Mouse (Mus musculus) neural tube, embryonic 14.5 days (tissue): ENCODE measurements at regions not wholly inside any gene's neighbourhood (a gene's known extent, or its start where the extent isn't known, plus 50 kb on each side); places are given as distances from the start of the nearest gene placed in this dataset.

Experiments used
- ATAC-seq: fragments of 200-750 bp; cut with Nextera tagmentation; 2 replicates; pipeline ENCODE4 v1.8.0; 2017; ENCODE audit warnings: low read depth, mild to moderate bottlenecking, moderate TSS enrichment, moderate library complexity
- H3K27ac ChIP-seq: fragments of 300-500 bp; sonication (generic); 2 replicates; pipeline ENCODE4 v1.5.1; 2014; ENCODE audit warnings: low read depth, mild to moderate bottlenecking, control low read depth, low read length, moderate library complexity, mixed read lengths
- H3K27me3 ChIP-seq: fragments of 300-500 bp; sonication (generic); 2 replicates; pipeline ENCODE4 v1.6.1; 2014; ENCODE audit warnings: low read length; ENCODE audit not compliant: control insufficient read depth, insufficient read depth
- H3K36me3 ChIP-seq: fragments of 300-500 bp; sonication (generic); 2 replicates; pipeline ENCODE4 v1.6.1; 2014; ENCODE audit warnings: low read length, mixed read lengths; ENCODE audit not compliant: control insufficient read depth, insufficient read depth
- H3K4me1 ChIP-seq: fragments of 300-500 bp; sonication (generic); 2 replicates; pipeline ENCODE4 v1.6.1; 2014; ENCODE audit warnings: low read length; ENCODE audit not compliant: control insufficient read depth, insufficient read depth
- H3K4me2 ChIP-seq: fragments of 300-500 bp; sonication (generic); 2 replicates; pipeline ENCODE4 v1.6.1; 2014; ENCODE audit warnings: mild to moderate bottlenecking, low read depth, low read length, control low read depth
- H3K4me3 ChIP-seq: fragments of 300-500 bp; sonication (generic); 2 replicates; pipeline ENCODE4 v1.5.1; 2014; ENCODE audit warnings: low read depth, low read length, control low read depth, mixed read lengths
- H3K9ac ChIP-seq: fragments of 300-500 bp; sonication (generic); replicated peaks from 2 replicates; pipeline ENCODE4 v1.6.1; 2014; ENCODE audit warnings: low read depth, mild to moderate bottlenecking, control low read depth, low read length, mixed read lengths
- H3K9me3 ChIP-seq: fragments of 300-500 bp; sonication (generic); 2 replicates; pipeline ENCODE4 v1.6.1; 2016; ENCODE audit warnings: low read length; ENCODE audit not compliant: control insufficient read depth
- WGBS: fragments of 180-500 bp; shearing (Covaris S2); extraction: QIAGEN DNeasy Blood & Tissue Kit; methylation state at CpG from one replicate; pipeline ENCODE4 v1.1.7; 2014; 5-methylcytosine and 5-hydroxymethylcytosine counted together

DNA sequence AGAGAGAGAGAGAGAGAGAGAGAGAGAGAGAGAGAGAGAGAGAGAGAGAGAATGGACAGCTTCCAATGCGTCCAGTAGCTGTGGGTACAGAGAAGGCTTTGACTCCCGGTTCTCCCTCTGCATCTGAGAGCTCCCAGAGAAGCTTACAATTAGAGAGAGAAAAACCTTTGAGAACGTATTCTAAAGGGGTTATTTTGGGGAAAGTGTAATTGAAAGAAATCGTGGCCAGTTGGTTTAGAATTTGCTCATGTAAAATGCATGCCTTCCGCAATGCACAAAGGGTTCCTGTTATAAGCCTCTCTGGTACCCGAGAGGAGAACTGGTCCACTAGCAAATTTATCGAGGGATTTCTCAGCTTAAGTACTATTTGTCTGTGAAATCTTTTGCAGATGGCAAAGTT is 68.2 kb upstream of the Peli2 start:
- no peak for ATAC-seq
- no peaks in the 10 kb centered on the region for H3K27me3 ChIP-seq
- H3K9me3 ChIP-seq = no peaks in the 10 kb centered on the region
- 37% methylated on average over 7 of the region's 7 CpGs for WGBS
- H3K4me2 ChIP-seq = no peak overlapping the region
- H3K9ac ChIP-seq = no peak overlapping the region
- H3K27ac ChIP-seq = no peak overlapping the region
- no peaks in the 10 kb centered on the region for H3K36me3 ChIP-seq
- H3K4me3 ChIP-seq = no peak overlapping the region
- no peaks in the 10 kb centered on the region for H3K4me1 ChIP-seq

DNA sequence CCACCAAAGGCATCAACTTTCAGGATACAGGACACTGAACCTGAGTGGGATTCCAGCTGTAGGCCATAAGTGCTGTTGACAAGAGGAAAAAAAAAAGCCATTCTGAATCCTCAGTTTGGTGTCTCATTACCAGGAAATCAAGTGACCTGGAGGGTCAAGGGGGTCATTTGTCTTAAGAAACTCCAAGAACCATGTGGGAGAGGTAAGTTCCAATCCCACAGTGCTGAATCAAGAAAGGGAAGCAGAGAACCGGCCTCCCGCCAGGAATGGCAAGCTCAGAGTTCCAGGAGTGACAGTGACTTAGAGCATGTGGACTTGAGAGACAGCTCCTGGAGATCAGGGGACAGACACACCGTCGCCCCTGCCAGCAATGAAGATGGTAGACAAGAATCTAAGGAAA is 67.5 kb upstream of the Peli2 start:
- H3K9me3 ChIP-seq = no peaks in the 10 kb centered on the region
- H3K4me3 ChIP-seq = no peak overlapping the region
- H3K27ac ChIP-seq = no peak overlapping the region
- ATAC-seq = no peak
- H3K4me1 ChIP-seq = no peaks in the 10 kb centered on the region
- no peaks in the 10 kb centered on the region for H3K36me3 ChIP-seq
- H3K4me2 ChIP-seq = no peak overlapping the region
- H3K9ac ChIP-seq = no peak overlapping the region
- no peaks in the 10 kb centered on the region for H3K27me3 ChIP-seq
- 85% methylated on average over 4 of the region's 4 CpGs for WGBS

DNA sequence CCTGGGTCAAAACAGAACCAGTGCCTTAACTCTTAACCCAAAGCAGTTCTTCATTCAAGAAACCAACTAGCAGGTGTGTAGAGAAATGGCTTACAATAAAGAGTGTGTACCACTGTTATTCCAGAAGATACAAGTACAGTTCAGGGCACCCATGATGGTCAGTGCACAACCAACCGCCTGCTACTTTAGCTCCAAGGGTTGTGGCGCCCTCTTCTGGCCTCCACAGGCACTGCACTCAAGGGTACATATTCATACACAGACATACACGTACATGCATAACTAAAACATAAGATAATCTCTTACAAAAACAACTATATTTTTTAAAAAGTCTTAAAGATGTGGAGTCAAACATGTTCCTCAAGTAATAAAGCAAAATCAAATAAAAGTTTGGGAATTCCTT is 65.9 kb upstream of the Peli2 start:
- no peak overlapping the region for H3K4me2 ChIP-seq
- no peaks in the 10 kb centered on the region for H3K36me3 ChIP-seq
- no peak overlapping the region for H3K27ac ChIP-seq
- no peaks in the 10 kb centered on the region for H3K4me1 ChIP-seq
- H3K4me3 ChIP-seq = no peak overlapping the region
- H3K27me3 ChIP-seq = no peaks in the 10 kb centered on the region
- WGBS = 84% methylated on average over 3 of the region's 3 CpGs
- no peaks in the 10 kb centered on the region for H3K9me3 ChIP-seq
- H3K9ac ChIP-seq = no peak overlapping the region
- ATAC-seq = no peak

DNA sequence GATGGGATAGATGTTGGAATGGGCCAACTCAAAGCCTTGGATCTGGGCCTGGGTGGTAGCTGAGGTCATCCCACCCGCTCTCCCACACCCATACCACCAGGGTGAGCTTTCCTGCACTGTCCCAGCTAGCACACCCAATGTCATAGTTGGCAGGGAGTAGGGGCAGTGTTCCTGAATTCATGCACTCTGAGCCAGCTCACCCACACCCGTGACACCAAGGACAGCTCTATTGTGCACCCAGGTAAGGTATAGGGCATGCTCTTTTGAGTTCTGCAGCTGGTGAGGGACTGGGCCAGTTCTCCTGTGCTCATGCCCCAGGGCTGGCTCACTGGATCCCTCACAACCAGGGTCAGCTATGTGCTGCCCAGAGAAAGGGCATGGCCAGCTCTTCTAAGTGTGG is 64.8 kb upstream of the Peli2 start:
- H3K9ac ChIP-seq = no peak overlapping the region
- H3K27me3 ChIP-seq = no peaks in the 10 kb centered on the region
- no peak overlapping the region for H3K4me2 ChIP-seq
- no peaks in the 10 kb centered on the region for H3K9me3 ChIP-seq
- H3K36me3 ChIP-seq = no peaks in the 10 kb centered on the region
- no peak overlapping the region for H3K27ac ChIP-seq
- ATAC-seq = no peak
- no peaks in the 10 kb centered on the region for H3K4me1 ChIP-seq
- 95% methylated on average over 2 of the region's 2 CpGs for WGBS
- no peak overlapping the region for H3K4me3 ChIP-seq

DNA sequence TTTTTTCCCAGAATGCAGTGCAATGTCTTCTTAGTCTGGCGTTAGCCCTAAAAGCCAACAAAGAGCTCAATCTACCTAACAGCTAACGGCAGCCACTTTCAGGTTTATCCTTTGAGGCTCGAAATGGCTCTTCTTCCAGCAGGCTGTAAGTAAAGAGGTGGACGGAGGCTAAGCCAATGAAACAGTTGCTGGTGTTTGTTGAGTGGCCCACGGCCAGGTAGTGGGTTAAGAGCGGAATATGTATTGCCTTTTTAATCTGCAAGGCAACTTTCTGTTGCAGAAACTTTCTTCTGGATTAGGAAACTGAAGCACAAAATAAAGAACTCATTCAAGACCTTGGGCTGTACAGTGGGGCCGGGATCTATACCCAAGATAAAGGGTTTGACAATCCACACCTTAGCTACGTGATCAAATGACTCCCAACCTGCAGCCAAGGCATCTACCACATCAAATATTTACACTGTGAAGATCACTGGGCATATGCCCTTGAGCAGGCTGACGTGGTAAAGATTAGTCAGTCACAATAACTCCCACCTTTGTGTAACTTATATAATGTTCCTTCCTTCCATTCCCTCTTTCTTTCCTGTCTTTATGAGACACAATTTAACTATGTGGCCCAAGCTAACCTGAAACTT is 62.3 kb upstream of the Peli2 start:
- Histone ChIP-seq H3K36me3 (no peaks in the 10 kb centered on the region), H3K4me2 (no peak overlapping the region), H3K27ac (no peak overlapping the region), H3K4me1 (no peaks in the 10 kb centered on the region), H3K27me3 (no peaks in the 10 kb centered on the region), H3K9ac (no peak overlapping the region), H3K4me3 (no peak overlapping the region), H3K9me3 (no peaks in the 10 kb centered on the region)
- ATAC-seq = no peak
- WGBS = 92% methylated on average over 9 of the region's 9 CpGs

DNA sequence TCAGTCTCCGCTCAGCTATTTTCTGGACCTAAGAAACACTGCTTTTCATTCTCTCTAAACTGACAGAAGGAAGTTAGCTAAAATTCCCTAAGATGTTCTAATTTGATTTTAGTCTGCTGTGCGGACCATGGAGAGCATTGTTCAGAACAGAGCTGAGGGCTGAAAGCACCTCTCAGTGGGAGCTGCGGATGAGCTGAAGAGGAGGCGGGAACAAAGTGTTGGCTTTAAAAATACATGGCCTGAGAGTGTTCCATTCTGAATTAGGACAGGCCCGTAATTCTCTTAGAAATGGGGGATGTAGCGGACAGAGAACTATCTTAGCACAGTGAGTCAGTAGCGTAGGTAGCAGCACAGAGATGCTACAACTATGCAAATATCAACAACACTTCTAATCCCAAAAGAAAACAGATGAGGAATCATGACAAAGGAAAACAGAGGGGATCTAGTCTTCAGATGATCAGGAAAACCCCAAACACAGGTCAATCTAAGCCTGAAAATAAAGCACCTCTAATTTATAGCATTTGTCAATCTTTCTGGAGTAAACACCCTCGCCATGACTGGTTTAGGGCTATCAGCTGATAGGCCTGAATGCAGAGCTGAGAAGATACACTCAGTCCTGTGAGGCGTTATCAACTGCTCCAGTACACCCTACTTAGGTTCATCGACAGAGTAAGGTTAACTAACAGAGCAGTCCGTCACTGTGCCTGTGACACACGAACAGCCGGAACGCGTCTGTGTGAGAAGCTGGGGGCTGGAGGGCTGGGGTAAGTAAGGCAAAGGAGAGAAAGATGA is 60.8 kb upstream of the Peli2 start:
- Histone ChIP-seq H3K9me3 (no peaks in the 10 kb centered on the region), H3K9ac (no peak overlapping the region), H3K4me2 (no peak overlapping the region), H3K4me3 (no peak overlapping the region), H3K27me3 (no peaks in the 10 kb centered on the region), H3K4me1 (no peaks in the 10 kb centered on the region), H3K27ac (no peak overlapping the region), H3K36me3 (no peaks in the 10 kb centered on the region)
- no peak for ATAC-seq
- WGBS = 55% methylated on average over 15 of the region's 15 CpGs

DNA sequence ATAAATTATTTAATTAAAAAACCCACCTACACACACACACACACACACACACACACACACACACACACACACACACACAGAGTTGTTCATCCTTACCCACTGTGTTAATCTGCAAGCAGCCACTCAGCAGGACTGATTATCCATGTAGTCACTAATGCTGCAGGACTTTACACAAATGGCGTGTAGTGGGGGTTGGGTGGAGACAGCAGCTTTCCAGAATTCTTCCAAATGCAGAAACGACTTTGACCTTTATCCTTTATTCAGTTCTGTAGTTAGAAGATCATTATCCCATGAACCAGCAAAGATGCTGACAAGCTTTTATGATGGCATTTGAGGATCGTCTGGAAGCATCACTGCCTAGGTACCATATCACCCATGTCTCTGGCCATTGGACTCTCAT is 52.0 kb upstream of the Peli2 start:
- 81% methylated on average over 3 of the region's 3 CpGs for WGBS

More for the DNA sequence above, 52.0 kb upstream of the Peli2 start:
- Histone ChIP-seq H3K36me3 (no peaks in the 10 kb centered on the region), H3K27me3 (no peaks in the 10 kb centered on the region), H3K4me3 (no peak overlapping the region), H3K4me1 (peaks cover 4% of the 10 kb centered on the region; the same call in 1 of the 2 replicates), H3K4me2 (no peak overlapping the region), H3K9me3 (no peaks in the 10 kb centered on the region), H3K27ac (no peak overlapping the region), H3K9ac (no peak overlapping the region)
- ATAC-seq = no peak
